Mouse (Mus musculus) common myeloid progenitor, adult 5-6 weeks (primary cell): ENCODE measurements at regions not wholly inside any gene's neighbourhood (a gene's known extent, or its start where the extent isn't known, plus 50 kb on each side); places are given as distances from the start of the nearest gene placed in this dataset.
"Not testable (repeated sequence)": the region's sequence is repeated elsewhere in the genome, so short reads cannot be mapped to it uniquely, and the experiment has no call there.

Experiments
- ATAC-seq: replicated peaks from 2 replicates; pipeline ENCODE4 v1.8.0; 2016; ENCODE audit warnings: low read depth, mild to moderate bottlenecking, moderate TSS enrichment, inconsistent platforms; ENCODE audit not compliant: poor library complexity, severe bottlenecking

- ATAC-seq: no peak
Observed at GRCm38 (mm10) chrX:17818325-17818724, 246.2 kb upstream of the Fundc1 start.

DNA sequence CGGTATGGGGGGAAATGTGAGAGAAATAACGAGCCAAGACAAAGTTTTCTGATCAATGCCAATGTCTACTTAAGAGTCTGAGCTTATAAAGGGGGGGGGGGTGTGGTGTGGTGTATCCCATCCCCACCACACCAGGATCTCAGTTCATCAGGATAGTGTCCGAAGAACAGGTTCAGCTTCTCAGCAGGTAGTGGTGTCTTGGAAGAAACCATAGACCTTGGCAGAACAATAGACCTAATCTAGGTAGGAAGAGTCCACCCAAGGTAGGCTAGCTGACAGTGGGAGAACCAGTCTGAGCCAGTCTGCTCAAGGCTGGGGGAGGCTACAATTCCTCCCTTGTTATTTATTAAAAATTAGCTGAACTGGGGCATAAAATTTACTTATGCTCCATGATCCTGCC, 245.5 kb upstream of the Fundc1 start:
- no peak for ATAC-seq

GRCm38 (mm10) chrX:17788048-17788447, 215.9 kb upstream of the Fundc1 start:
- not testable (repeated sequence) for ATAC-seq

GRCm38 (mm10) chrX:17775886-17776285, 203.8 kb upstream of the Fundc1 start:
- no peak for ATAC-seq

- ATAC-seq: no peak
Observed at GRCm38 (mm10) chrX:17752823-17753222, 180.7 kb upstream of the Fundc1 start.

GRCm38 (mm10) chrX:17751466-17751865, 179.3 kb upstream of the Fundc1 start:
- no peak for ATAC-seq

- no peak for ATAC-seq
Observed at GRCm38 (mm10) chrX:17730233-17730632, 158.1 kb upstream of the Fundc1 start.

- no peak for ATAC-seq
Observed at GRCm38 (mm10) chrX:17725780-17726220, 153.7 kb upstream of the Fundc1 start.

- ATAC-seq: no peak
Observed at GRCm38 (mm10) chrX:17724990-17725779, 153.1 kb upstream of the Fundc1 start.

DNA sequence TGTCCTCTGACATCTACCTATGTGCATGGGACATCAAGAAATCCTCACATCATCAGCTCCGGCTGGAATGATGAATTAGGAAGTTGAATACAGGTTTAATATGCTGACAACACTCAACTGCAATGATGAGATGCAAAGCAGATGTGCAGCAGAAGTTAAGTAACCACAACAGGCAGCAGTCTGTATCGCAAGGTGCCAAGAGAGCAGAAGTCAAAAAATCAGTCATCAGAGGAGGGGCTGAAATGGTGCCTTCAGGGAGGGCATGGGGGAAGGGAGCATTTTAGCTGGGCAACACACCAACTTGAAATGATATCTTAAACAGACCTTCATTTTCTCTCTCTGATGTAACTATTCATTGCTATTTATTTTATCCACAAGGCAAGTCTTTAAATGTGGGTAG, 152.3 kb upstream of the Fundc1 start:
- peak; percentile 47; the same call in 1 of the 2 replicates for ATAC-seq

- not testable (repeated sequence) for ATAC-seq
Observed at GRCm38 (mm10) chrX:17721866-17722625, 149.9 kb upstream of the Fundc1 start.

DNA sequence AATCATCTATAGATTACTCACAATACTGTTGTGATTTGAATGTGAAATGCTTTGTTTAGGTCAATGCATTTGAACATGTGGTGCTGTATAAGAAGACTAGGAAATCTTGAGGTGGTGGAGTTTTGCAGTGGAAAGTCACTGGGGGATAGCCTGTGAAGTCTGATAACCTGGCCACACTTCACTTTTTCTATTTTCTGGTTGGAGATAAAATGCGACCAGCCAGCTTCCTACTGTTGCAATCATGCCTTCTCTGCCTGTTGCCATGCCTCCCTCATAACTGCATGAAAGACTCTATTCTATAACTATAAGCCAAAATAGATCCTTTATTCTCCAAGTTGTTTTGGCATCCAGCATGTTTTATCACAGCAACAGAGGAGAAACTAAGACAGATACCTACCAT, 142.4 kb upstream of the Fundc1 start:
- no peak; the same call in 1 of the 2 replicates for ATAC-seq

DNA sequence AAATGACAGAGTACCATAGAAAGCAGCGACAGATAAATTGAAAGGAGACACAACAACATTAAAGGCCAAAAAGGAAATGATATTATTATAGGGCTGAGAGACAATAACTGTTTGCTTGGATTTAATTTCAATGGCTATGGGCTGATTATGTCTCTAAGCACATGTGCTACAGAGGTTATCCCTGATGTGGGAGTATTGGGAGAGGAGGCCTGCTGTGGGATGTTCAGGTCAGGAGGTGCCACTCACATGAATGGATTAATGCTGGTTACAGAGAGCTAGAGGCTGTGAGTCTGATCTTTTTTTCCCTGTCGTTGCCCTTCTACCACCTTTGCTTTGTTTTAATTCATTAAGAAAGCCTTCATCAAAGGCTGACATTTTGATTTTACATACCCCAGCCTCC, 140.8 kb upstream of the Fundc1 start:
- no peak for ATAC-seq

DNA sequence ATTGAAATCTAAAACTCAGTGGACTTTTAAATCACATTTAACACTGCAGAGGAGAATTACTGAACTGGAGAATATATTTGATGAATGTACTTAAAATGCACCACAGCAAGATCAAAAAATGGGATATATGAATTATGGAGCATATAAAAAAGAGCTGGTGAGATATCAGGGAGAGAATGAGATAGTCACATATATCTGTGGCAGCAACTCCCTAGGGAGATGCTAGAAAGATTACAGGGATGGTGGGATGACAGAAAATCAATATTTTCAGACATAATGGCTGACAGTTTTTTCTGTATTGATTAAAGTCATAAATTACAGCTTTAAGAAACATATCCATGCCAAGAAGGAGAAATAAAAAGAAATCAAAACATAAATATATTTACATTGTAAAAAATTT, 140.3 kb upstream of the Fundc1 start:
- ATAC-seq: no peak
